Mouse (Mus musculus) heart, postnatal 0 days (tissue): ENCODE data around the gene Camkmt.

Source experiments
- CTCF ChIP-seq: IDR thresholded peaks from 2 replicates; pipeline ENCODE4 v1.5.1; 2016; ENCODE audit warnings: antibody characterized with exemption, control low read depth, low read depth
- EP300 ChIP-seq: IDR thresholded peaks from 2 replicates; pipeline ENCODE4 v1.6.1; 2016; ENCODE audit warnings: antibody characterized with exemption, low read depth

- no peak for TF ChIP-seq EP300
- TF ChIP-seq CTCF: no peak
Measured at GRCm38 (mm10) chr17:85374100-85374833, 283.9 kb downstream of the Camkmt start.
